Mouse (Mus musculus) myocyte (in vitro differentiated cells): Measurements from ENCODE around the gene Vamp5.

ENCODE experiments used
- CEBPB ChIP-seq: IDR thresholded peaks from 2 replicates; pipeline ENCODE4 v1.6.1; 2011; ENCODE audit warnings: mild to moderate bottlenecking, moderate library complexity; ENCODE audit not compliant: poor library complexity, insufficient read depth, severe bottlenecking
- MAX ChIP-seq: IDR thresholded peaks from one replicate; pipeline ENCODE4 v1.6.1; 2011; ENCODE audit warnings: low read depth, mild to moderate bottlenecking, control low read depth
- POLR2A ChIP-seq: IDR thresholded peaks from one replicate; pipeline ENCODE4 v1.6.1; 2011; ENCODE audit warnings: low read depth, mild to moderate bottlenecking, control low read depth, moderate library complexity; ENCODE audit not compliant: insufficient read length
- POLR2AphosphoS2 ChIP-seq: IDR thresholded peaks from one replicate; pipeline ENCODE4 v1.6.1; 2011; ENCODE audit warnings: low read depth, control low read depth; ENCODE audit not compliant: insufficient read length
- USF1 ChIP-seq: IDR thresholded peaks from one replicate; pipeline ENCODE4 v1.6.1; 2011; ENCODE audit warnings: low read depth, mild to moderate bottlenecking, control low read depth, moderate library complexity

GRCm38 (mm10) chr6:72364985-72365384 is 15.3 kb downstream of the Vamp5 start:
- TF ChIP-seq POLR2AphosphoS2 = peak; percentile 85
- TF ChIP-seq POLR2A = no peak
- TF ChIP-seq MAX = no peak
- TF ChIP-seq USF1 = no peak
- no peak for TF ChIP-seq CEBPB
